Mouse (Mus musculus): Measurements from ENCODE around the gene Slc25a11. TPM values are rescaled to one million over a fixed set of nuclear protein-coding genes. Genes with fewer than 3 reads are reported as not detected.

Slc25a11 gene
- total RNA-seq, 2 experiments from 2014 or later = 222 TPM

Other genes starting within 250 kb of the Slc25a11 start
- gene Pelp1, start 237.4 kb downstream of the Slc25a11 start, total RNA-seq (2021) = 10 to 100 TPM; 26.1 to 26.5 TPM
- gene Arrb2, start 214.8 kb downstream of the Slc25a11 start, total RNA-seq (2021) = 10 to 100 TPM; 20.4 to 24.7 TPM
- gene Med11, start 195.6 kb downstream of the Slc25a11 start, total RNA-seq (2021) = 10 to 100 TPM; 11.2 TPM
- 1 to 10 TPM in 1 of 2 experiments, under 1 TPM in 1; 0.96 to 1.3 TPM for gene Zmynd15, start 188.0 kb downstream of the Slc25a11 start, total RNA-seq (2021)
- gene Cxcl16, start 187.5 kb downstream of the Slc25a11 start, total RNA-seq (2021) = 1 to 10 TPM; 5.0 to 5.1 TPM
- gene Tm4sf5, start 142.2 kb downstream of the Slc25a11 start, total RNA-seq (2021) = not detected
- gene Vmo1, start 132.9 kb downstream of the Slc25a11 start, total RNA-seq (2021) = under 1 TPM; 0.86 to 0.88 TPM
- gene Gltpd2, start 128.3 kb downstream of the Slc25a11 start, total RNA-seq (2021) = under 1 TPM in 1 of 2 experiments, not detected in 1; 0.25 TPM
- 100 to 1,000 TPM; 349 to 357 TPM for gene Psmb6, start 122.1 kb downstream of the Slc25a11 start, total RNA-seq (2021)
- not detected for gene Gm40193, start 114.5 kb downstream of the Slc25a11 start, total RNA-seq (2021)
- gene Pld2, start 107.4 kb downstream of the Slc25a11 start, total RNA-seq (2021) = 10 to 100 TPM; 23.4 to 23.6 TPM
- 10 to 100 TPM; 44.8 to 46.3 TPM for gene Mink1, start 84.6 kb downstream of the Slc25a11 start, total RNA-seq (2021)
- not detected for gene 4930544D05Rik, start 31.6 kb downstream of the Slc25a11 start, total RNA-seq (2021)
- gene Chrne, start 28.3 kb downstream of the Slc25a11 start, total RNA-seq (2021) = 10 to 100 TPM; 13.8 to 21.4 TPM
- under 1 TPM; 0.32 to 0.39 TPM for gene Gp1ba, start 8.4 kb downstream of the Slc25a11 start, total RNA-seq (2021)
- 10 to 100 TPM; 43.5 to 44.0 TPM for gene Rnf167, start 244 bp downstream of the Slc25a11 start, total RNA-seq (2021)
- 100 to 1,000 TPM; 620 to 621 TPM for gene Pfn1, start 7.2 kb upstream of the Slc25a11 start, total RNA-seq (2021)
- 1,000 to 10,000 TPM; 4,042 to 4,361 TPM for gene Eno3, start 9.7 kb upstream of the Slc25a11 start, total RNA-seq (2021)
- gene Spag7, start 21.9 kb upstream of the Slc25a11 start, total RNA-seq (2021) = 100 to 1,000 TPM; 119 to 129 TPM
- 10 to 100 TPM; 18.1 to 20.3 TPM for gene Camta2, start 40.6 kb upstream of the Slc25a11 start, total RNA-seq (2021)
- 1 to 10 TPM; 2.0 to 3.0 TPM for gene Inca1, start 52.7 kb upstream of the Slc25a11 start, total RNA-seq (2021)
- 100 to 1,000 TPM; 162 to 166 TPM for gene Kif1c, start 53.1 kb upstream of the Slc25a11 start, total RNA-seq (2021)
- gene Zfp3, start 116.7 kb upstream of the Slc25a11 start, total RNA-seq (2021) = 10 to 100 TPM; 11.8 to 13.6 TPM
- gene Scimp, start 165.1 kb upstream of the Slc25a11 start, total RNA-seq (2021) = not detected
- 10 to 100 TPM; 39.4 to 40.7 TPM for gene Rabep1, start 197.3 kb upstream of the Slc25a11 start, total RNA-seq (2021)